Mouse (Mus musculus) hindbrain, embryonic 13.5 days (tissue): ENCODE measurements around the gene Chrna5. TPM values are rescaled to one million over a fixed set of nuclear protein-coding genes. Genes with fewer than 3 reads are reported as not detected.

Experiments
- polyA plus RNA-seq: library from polyadenylated mRNA; unstranded; fragments of >200 nt; fragmentation: Nextera tagmentation; extraction: Ambion mirVana; gene quantifications from 2 replicates; pipeline ENCODE4 v1.2.1, GENCODE M21; 2015

Gene Chrna5
- polyA plus RNA-seq, 1 experiment from 2014 or later: 6.7 TPM

Other genes starting within 250 kb of the Chrna5 start
- 110 and 112 TPM in 2 replicates for gene Wdr61, start 246.4 kb upstream of the Chrna5 start, polyA plus RNA-seq
- 368 and 389 TPM in 2 replicates for gene Crabp1, start 216.1 kb upstream of the Chrna5 start, polyA plus RNA-seq
- gene Ireb2, start 117.1 kb upstream of the Chrna5 start, polyA plus RNA-seq: 46.0 and 46.5 TPM in 2 replicates
- 3.1 and 3.2 TPM in 2 replicates for gene Hykk, start 63.6 kb upstream of the Chrna5 start, polyA plus RNA-seq
- gene Psma4, start 30.1 kb upstream of the Chrna5 start, polyA plus RNA-seq: 282 TPM in 2 replicates
- gene AY074887, start 29.9 kb upstream of the Chrna5 start, polyA plus RNA-seq: 0.91 and 1.1 TPM in 2 replicates
- gene Chrna3, start 45.7 kb downstream of the Chrna5 start, polyA plus RNA-seq: 19.8 and 22.4 TPM in 2 replicates
- gene Chrnb4, start 67.9 kb downstream of the Chrna5 start, polyA plus RNA-seq: 1.2 TPM in 2 replicates
- 39.9 and 42.3 TPM in 2 replicates for gene Ube2q2, start 168.0 kb downstream of the Chrna5 start, polyA plus RNA-seq
- 84.3 and 85.2 TPM in 2 replicates for gene Fbxo22, start 228.0 kb downstream of the Chrna5 start, polyA plus RNA-seq